Mouse (Mus musculus) embryo, embryonic 10 days (tissue): ENCODE data around the gene Spred1.

Source experiments
- DNase-seq: peaks from one replicate; pipeline ENCODE4 v3.0.0-alpha.2; 2015; ENCODE audit warnings: low spot score

Spred1 gene

DNA sequence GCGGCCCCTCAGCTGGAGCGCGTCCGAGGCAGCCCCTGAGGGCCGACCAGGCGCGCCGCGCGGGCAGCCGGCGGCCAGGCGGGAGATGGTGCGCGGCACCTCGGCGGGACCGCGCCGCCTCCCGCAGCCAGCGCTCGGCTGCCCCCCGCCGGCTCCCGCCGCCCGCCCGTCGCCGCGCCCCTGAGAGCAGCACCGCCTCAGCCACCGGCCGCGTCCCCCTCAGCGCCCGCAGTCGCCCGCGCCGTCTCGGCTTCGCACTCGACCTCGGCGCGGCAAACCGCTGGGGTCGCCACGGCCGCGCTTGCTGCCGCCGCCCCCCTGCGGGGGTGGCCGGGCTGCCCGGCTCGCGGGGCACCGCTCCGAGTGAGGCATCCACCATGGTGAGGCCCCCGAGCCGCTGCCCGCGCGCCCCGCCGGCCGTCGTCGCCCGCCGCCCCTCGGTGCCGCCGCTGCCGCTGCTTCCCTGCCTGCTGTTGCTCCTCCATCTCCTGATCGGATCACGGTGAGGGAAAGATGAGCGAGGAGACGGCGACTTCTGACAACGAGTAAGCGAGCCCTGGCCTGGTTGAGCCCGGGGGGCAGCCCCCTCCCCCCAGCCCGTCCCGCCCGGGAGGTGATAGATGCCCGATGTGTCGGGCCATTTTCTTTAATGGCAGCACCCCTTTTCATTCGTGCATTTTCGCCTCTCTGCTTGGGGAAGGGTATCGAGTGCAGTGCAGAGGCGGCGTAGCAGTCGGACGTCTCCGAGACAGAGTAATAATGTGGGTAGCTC lies at the start of gene Spred1:
Gene Spred1 (plus strand): TSS at position 163 of the 772 bp plus-strand sequence.
- DNase-seq, result peak; percentile 61

- no peak for DNase-seq
These were observed 49.6 kb upstream of the Spred1 start for GRCm38 (mm10) chr2:117071596-117071995.

DNA sequence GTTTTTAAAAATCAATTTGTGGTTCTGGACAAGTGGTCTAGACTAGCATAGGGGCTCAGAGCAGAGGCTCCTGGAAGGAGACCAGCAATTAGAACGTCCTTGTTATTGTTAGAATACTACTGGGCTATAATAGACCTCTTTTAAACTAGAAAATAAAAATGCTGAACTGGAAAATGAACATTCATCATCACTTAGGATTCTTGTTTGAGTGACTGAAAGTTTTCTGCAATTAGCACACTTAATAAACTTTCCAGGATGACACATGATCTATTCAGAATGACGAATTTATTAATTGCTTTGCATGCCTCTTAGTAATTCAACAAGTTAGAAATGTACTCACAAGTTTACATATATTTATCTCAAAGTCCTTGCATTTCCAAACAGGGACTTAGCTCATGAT lies 42.5 kb upstream of the Spred1 start:
- no peak for DNase-seq

- no peak for DNase-seq
These were observed 41.6 kb upstream of the Spred1 start for GRCm38 (mm10) chr2:117079621-117080020.

DNA sequence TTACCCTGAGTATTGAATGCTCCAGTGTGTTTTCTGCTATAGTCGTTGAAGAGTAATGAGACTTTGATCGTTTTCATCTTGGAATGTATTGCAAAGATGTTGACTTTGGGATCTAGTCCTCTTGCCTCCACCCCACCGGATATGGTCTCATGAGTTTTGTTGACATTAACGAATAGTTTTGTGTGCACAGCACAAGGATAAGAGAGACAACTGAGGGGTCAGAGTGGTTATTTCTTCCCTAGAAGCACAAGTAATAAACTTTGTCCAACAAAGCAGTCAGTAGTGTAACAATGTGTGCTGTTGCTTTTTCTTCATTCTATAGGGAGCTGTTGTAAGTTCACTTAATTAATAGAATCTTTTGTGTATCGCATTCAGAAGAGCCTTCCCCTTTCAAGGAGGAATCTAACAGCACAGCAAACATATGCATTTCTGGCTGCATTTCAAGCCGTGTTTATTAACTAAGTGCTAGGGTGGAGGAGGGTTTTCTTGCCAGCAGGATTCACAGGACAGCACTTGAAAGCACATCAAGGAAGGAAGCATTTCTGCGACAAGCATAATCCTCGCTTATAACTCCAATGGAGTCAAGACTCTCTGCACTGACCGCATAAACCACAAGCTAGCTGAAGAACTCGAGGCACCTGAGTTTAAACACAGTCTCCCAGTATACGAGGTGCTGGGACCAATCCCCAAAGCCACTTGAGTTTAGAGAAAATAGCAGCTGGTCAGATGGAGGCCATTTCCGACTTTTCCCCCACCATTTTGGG lies 35.0 kb upstream of the Spred1 start:
- no peak for DNase-seq

- DNase-seq, result no peak
These were observed 34.3 kb upstream of the Spred1 start for GRCm38 (mm10) chr2:117086766-117087457.

GRCm38 (mm10) chr2:117087458-117087820 lies 33.7 kb upstream of the Spred1 start:
- DNase-seq, result no peak

DNA sequence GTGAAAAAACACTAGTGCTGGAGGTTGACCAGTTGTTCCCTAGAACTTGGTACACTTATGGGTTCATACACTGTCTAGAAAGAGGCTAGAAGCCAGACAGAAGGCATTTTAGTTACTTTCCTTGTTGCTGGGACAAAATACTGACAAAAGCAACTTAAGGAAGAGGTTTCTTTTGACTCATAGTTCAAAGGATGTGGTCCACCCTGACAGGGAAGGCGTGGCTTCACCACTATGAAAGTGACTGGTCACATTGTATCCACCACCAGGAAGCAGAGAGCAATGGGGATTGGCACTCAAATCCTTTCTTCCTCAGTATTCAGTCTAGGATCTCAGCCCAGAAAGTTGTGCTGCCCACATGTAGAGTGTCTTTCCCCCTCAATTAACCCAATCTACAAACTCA lies 31.7 kb upstream of the Spred1 start:
- DNase-seq, result no peak

GRCm38 (mm10) chr2:117090061-117090460 lies 31.1 kb upstream of the Spred1 start:
- DNase-seq, result no peak

DNA sequence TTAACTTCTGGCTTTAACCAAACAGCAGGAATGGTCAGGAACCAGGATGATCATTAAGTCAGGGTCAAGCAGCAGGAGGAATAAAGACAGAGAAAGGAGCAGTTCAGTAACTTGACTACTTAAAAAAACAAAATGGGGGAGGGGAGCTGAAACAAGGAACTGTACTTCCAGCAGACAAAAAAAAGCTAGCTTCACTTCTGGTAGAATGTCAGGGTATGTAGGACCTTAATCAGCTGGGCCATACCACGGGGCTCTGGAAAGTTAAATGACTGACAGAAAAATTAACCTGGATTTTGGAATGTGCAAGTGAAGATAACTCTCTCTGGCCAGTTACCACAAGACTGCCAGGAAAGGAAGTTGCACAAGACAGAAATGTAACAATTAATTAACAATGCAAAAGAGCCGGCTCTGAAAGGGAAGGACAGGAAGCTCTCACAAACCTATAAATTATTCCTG lies 28.2 kb upstream of the Spred1 start:
- DNase-seq, result peak; percentile 39

DNA sequence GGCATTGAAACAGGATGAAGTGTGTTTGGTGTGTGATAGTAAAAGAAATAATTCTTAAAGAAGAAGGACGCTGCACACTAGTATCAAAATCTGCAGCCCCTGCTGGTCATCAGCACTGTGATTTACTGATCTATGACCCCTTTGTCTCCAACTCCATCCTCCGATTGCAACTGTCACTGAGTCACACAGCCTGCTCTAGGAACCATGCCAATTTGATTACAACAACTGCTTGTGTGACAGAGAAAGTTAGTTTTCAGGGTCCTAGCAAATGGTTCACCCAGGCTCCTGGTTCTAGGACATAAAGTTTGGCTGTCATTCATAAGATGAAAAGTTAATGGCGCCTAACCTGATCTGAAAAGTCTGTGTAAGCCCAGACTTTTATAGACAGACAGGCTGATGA lies 25.7 kb upstream of the Spred1 start:
- no peak for DNase-seq

GRCm38 (mm10) chr2:117097305-117097704 lies 23.9 kb upstream of the Spred1 start:
- DNase-seq, result no peak

GRCm38 (mm10) chr2:117099316-117099715 lies 21.9 kb upstream of the Spred1 start:
- DNase-seq, result peak; percentile 19

DNA sequence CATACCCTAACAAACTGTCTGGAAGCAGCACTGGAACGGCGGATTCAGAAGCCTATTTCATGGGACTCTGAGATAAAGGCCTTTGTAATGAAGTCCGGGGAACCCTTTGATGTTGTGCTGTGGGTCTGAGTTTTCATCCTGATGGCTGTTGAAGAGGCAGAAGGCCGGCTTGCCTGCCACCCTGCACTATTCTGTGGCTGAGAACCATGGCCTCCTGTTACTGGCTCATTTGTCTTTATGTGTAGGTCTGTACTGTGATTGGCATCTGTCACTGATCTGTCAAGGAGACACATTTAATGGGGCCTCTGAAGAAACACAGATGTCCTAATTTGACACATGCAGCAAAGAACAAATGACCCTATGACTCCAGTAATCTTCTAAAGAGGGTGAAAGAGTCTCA lies 17.7 kb upstream of the Spred1 start:
- peak; percentile 57 for DNase-seq

DNA sequence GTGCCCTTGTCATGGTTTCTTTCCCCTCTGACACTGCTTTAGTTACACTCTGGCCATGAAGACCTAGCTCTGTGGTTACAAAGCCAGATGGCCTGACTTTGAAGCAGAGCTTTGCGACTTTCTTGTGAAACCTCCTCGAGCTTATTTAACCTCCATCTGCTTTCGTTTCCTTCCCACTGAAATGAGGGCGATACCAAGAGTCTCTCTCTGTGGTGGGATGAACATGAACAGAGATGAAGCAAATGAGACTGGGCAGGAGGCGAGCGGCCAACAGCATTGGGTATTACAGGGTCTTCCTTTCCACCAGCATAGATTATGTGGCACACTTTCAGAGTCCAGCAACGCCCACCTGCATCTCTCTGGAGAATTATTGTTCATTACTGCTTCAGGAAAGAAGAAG lies 15.8 kb upstream of the Spred1 start:
- DNase-seq, result no peak

GRCm38 (mm10) chr2:117108059-117108458 lies 13.1 kb upstream of the Spred1 start:
- DNase-seq, result peak; percentile 11

- no peak for DNase-seq
These were observed 11.9 kb upstream of the Spred1 start for GRCm38 (mm10) chr2:117109296-117109695.

GRCm38 (mm10) chr2:117110355-117110866 lies 10.8 kb upstream of the Spred1 start:
- DNase-seq, result no peak

DNA sequence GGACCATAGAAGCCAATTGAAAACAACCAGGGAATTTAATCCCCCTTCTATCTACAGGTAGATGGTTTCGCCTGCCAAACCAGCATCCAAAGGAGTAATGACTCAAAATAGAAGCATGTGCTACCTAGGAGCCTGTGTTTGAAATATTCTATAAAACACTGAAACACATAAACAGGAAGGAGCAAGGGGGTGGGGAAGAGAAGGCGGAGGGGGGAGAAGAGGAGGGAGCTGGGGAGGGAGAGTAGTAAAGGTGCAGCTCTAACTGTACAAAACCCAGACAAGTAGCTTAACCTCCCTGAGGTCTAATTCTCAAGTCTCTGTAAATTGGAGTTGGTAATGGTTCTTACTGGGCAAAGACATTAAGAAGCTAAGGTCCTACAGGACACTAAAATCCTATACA lies 7.9 kb upstream of the Spred1 start:
- DNase-seq, result no peak

GRCm38 (mm10) chr2:117113762-117114161 lies 7.4 kb upstream of the Spred1 start:
- DNase-seq, result no peak

- DNase-seq, result no peak
These were observed 2.7 kb upstream of the Spred1 start for GRCm38 (mm10) chr2:117118516-117118915.
